Mouse (Mus musculus) adrenal gland, postnatal 4 days (tissue): ENCODE measurements around the gene Polr2h. TPM values are rescaled to one million over a fixed set of nuclear protein-coding genes. Genes with fewer than 3 reads are reported as not detected.
A peak's percentile ranks its signal among the peaks of the same experiment; 100 is the strongest.

Source experiments
- DNase-seq, 2 experiments: peaks; one replicate each; pipeline ENCODE4 v3.0.0; 2021 to 2022; ENCODE audit warnings: low spot score in 2 of 2, mixed read lengths in 2 of 2
- total RNA-seq, 2 experiments: library from RNA; stranded (reverse); gene quantifications; 2 replicates each; pipeline ENCODE4 v1.2.3; 2021

Gene Polr2h
- total RNA-seq, 2 experiments from 2014 or later, result 39.8 to 41.0 TPM

DNA sequence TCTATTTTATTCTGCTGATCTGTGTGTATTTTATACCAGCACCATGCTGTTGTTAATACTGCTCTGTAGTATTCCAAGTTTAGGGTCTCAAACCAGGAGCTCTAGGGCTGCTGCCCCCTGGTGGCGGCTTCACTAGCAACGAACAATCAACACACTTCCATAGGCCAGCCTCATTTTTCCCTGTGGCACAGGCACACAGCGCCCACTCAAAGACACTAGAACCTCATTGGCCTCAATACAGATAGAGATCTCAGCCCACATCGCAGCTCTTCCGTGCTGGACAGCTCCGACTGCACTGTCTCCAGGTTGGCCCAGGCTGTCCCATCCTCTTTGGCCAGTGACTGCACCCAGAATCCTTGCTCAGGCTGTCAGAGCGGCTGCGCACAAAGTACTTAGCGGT is 47.8 kb downstream of the Polr2h start:
- DNase-seq, result peak in 1 of 2 experiments; percentile 14

Other genes starting within 250 kb of the Polr2h start
- gene Eif2b5, start 218.8 kb upstream of the Polr2h start, total RNA-seq, result 10 to 100 TPM; 58.9 to 63.3 TPM
- gene Dvl3, start 200.7 kb upstream of the Polr2h start, total RNA-seq, result 10 to 100 TPM; 55.7 to 59.5 TPM
- gene Ap2m1, start 182.2 kb upstream of the Polr2h start, total RNA-seq, result 100 to 1,000 TPM; 336 to 352 TPM
- 10 to 100 TPM; 75.4 to 79.2 TPM for gene Abcf3, start 169.1 kb upstream of the Polr2h start, total RNA-seq
- gene Vwa5b2, start 128.2 kb upstream of the Polr2h start, total RNA-seq, result 10 to 100 TPM in 1 of 2 experiments, 1 to 10 TPM in 1; 10.0 to 12.5 TPM
- gene Eef1akmt4, start 106.1 kb upstream of the Polr2h start, total RNA-seq, result 1 to 10 TPM; 6.8 to 7.0 TPM
- gene Gm49333, start 106.1 kb upstream of the Polr2h start, total RNA-seq, result under 1 TPM in 1 of 2 experiments, not detected in 1; 0.37 TPM
- 10 to 100 TPM; 15.9 to 17.6 TPM for gene Alg3, start 105.9 kb upstream of the Polr2h start, total RNA-seq
- 10 to 100 TPM; 16.1 to 16.3 TPM for gene Camk2n2, start 96.4 kb upstream of the Polr2h start, total RNA-seq
- gene Ece2, start 87.8 kb upstream of the Polr2h start, total RNA-seq, result 10 to 100 TPM; 11.4 to 14.9 TPM
- gene Psmd2, start 66.0 kb upstream of the Polr2h start, total RNA-seq, result 100 to 1,000 TPM; 216 to 230 TPM
- 100 to 1,000 TPM; 400 to 415 TPM for gene Eif4g1, start 49.4 kb upstream of the Polr2h start, total RNA-seq
- 10 to 100 TPM; 14.4 to 15.4 TPM for gene Fam131a, start 24.4 kb upstream of the Polr2h start, total RNA-seq
- 10 to 100 TPM; 49.6 to 57.3 TPM for gene Clcn2, start 81 bp downstream of the Polr2h start, total RNA-seq
- 10 to 100 TPM; 14.8 to 17.1 TPM for gene Chrd, start 15.5 kb downstream of the Polr2h start, total RNA-seq
- 1 to 10 TPM; 3.8 to 5.0 TPM for gene Thpo, start 16.8 kb downstream of the Polr2h start, total RNA-seq